13 mouse cellular contexts compared by ENCODE assay signal in genomic region chr7:117668226-117668625, GRCm38 (mm10).
"Had no signal": no experiment of that assay in that cellular context is flagged by ENCODE, and none has a peak within 500 bp of the region (broad histone marks: within the 10 kb centered on the region; RNA-seq: fewer than 3 reads in every experiment).

No protein-coding gene starts in this region.

- H3K27ac ChIP-seq: kidney, embryonic 15.5 days; limb, embryonic 13.5 days; liver, embryonic 14.5 days; midbrain, embryonic 13.5 days; neural tube, embryonic 15.5 days; stomach, postnatal 0 days had no signal

- H3K9ac ChIP-seq: kidney, embryonic 15.5 days; limb, embryonic 13.5 days; liver, embryonic 14.5 days; midbrain, embryonic 13.5 days; neural tube, embryonic 15.5 days had no signal

- H3K9me3 ChIP-seq: kidney, embryonic 15.5 days; limb, embryonic 13.5 days; midbrain, embryonic 13.5 days; neural tube, embryonic 15.5 days had no signal

- H3K4me2 ChIP-seq: kidney, embryonic 15.5 days; limb, embryonic 13.5 days; midbrain, embryonic 13.5 days; neural tube, embryonic 15.5 days had no signal

- ATAC-seq: midbrain, embryonic 13.5 days had no signal

- H3K4me3 ChIP-seq: kidney, embryonic 15.5 days; limb, embryonic 13.5 days; midbrain, embryonic 13.5 days; myocyte; neural tube, embryonic 15.5 days had no signal

- H3K4me1 ChIP-seq: kidney, embryonic 15.5 days; limb, embryonic 13.5 days; midbrain, embryonic 13.5 days; neural tube, embryonic 15.5 days had no signal

- H3K36me3 ChIP-seq: kidney, embryonic 15.5 days; midbrain, embryonic 13.5 days; neural tube, embryonic 15.5 days had no signal

- DNase-seq: kidney, postnatal 14 days; layer of hippocampus, adult 9-11 months; layer of hippocampus, postnatal 36 days; lung, adult 18-20 months; right cerebral cortex, adult 18-20 months; thymus, postnatal 4 days had no signal

- H3K27me3 ChIP-seq: kidney, embryonic 15.5 days; limb, embryonic 13.5 days; midbrain, embryonic 13.5 days; neural tube, embryonic 15.5 days had no signal
